Mouse (Mus musculus) hindbrain, embryonic 14.5 days (tissue): Measurements from ENCODE around the gene Med25. TPM values are rescaled to one million over a fixed set of nuclear protein-coding genes. Genes with fewer than 3 reads are reported as not detected.

Experiments used
- ATAC-seq: fragments of 200-750 bp; cut with Nextera tagmentation; 2 replicates; pipeline ENCODE4 v1.8.0; 2017; ENCODE audit warnings: moderate number of reproducible peaks, mild to moderate bottlenecking, moderate TSS enrichment, moderate library complexity; ENCODE audit not compliant: low FRiP score
- DNase-seq: peaks from one replicate; pipeline ENCODE4 v3.0.0-alpha.2; 2015; ENCODE audit warnings: low spot score
- H3K27ac ChIP-seq: fragments of 300-500 bp; sonication (generic); 2 replicates; pipeline ENCODE4 v1.5.1; 2014; ENCODE audit warnings: mild to moderate bottlenecking, moderate library complexity
- H3K27me3 ChIP-seq: fragments of 300-500 bp; sonication (generic); 2 replicates; pipeline ENCODE4 v1.6.1; 2014; ENCODE audit warnings: mild to moderate bottlenecking, low read length, mixed read lengths; ENCODE audit not compliant: control insufficient read depth, insufficient read depth
- H3K36me3 ChIP-seq: fragments of 300-500 bp; sonication (generic); replicated peaks from 2 replicates; pipeline ENCODE4 v1.6.1; 2014; ENCODE audit not compliant: control insufficient read depth, insufficient read depth
- H3K4me1 ChIP-seq: fragments of 300-500 bp; sonication (generic); replicated peaks from 2 replicates; pipeline ENCODE4 v1.6.1; 2014; ENCODE audit warnings: antibody characterized with exemption, low read length, mixed read lengths; ENCODE audit not compliant: control insufficient read depth, insufficient read depth
- H3K4me2 ChIP-seq: fragments of 300-500 bp; sonication (generic); replicated peaks from 2 replicates; pipeline ENCODE4 v1.6.1; 2014; ENCODE audit warnings: mild to moderate bottlenecking, moderate library complexity
- H3K4me3 ChIP-seq: fragments of 300-500 bp; sonication (generic); replicated peaks from 2 replicates; pipeline ENCODE4 v1.5.1; 2014; ENCODE audit warnings: mild to moderate bottlenecking, low read length
- H3K9ac ChIP-seq: fragments of 300-500 bp; sonication (generic); 2 replicates; pipeline ENCODE4 v1.6.1; 2014
- H3K9me3 ChIP-seq: fragments of 300-500 bp; sonication (generic); 2 replicates; pipeline ENCODE4 v1.6.1; 2016; ENCODE audit warnings: low read length; ENCODE audit not compliant: control insufficient read depth
- WGBS: fragments of 180-500 bp; shearing (Covaris S2); extraction: QIAGEN DNeasy Blood & Tissue Kit; methylation state at CpG from one replicate; pipeline ENCODE4 v1.1.7; 2014; 5-methylcytosine and 5-hydroxymethylcytosine counted together
- polyA plus RNA-seq: library from polyadenylated mRNA; unstranded; fragments of >200 nt; fragmentation: Nextera tagmentation; extraction: Ambion mirVana; gene quantifications from 2 replicates; pipeline ENCODE4 v1.2.1, GENCODE M21; 2014

Med25 gene
- polyA plus RNA-seq, 1 experiment from 2014 or later = 90.6 TPM

DNA sequence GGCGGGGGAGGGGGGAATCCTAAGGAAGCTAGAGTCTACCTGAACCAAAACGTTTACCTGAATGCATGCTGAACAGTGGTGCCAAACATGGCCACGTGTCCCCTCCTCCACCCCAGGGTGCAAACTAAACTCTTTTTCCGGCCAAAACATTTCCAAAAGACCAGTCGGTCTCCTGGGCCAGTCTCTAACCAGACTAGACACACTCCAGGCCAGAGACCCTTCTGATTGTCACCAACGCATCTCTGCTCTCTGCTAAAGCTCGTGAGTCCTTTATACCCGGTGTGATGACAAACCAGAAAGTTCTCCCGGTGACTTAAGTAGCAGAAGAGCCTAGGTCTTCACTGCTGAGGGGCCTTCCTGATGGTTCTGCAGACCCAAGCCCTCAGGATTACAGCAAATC is 24.7 kb downstream of the Med25 start:
- ATAC-seq = no peak
- WGBS = 54% methylated on average over 9 of the region's 9 CpGs
- Histone ChIP-seq H3K36me3 (peaks cover 42% of the 10 kb centered on the region), H3K9me3 (no peaks in the 10 kb centered on the region), H3K4me2 (peak overlapping the region; percentile 89), H3K27ac (no peak overlapping the region), H3K4me1 (peaks cover 37% of the 10 kb centered on the region), H3K9ac (peak overlapping the region; percentile 100), H3K4me3 (peak overlapping the region; percentile 96), H3K27me3 (no peaks in the 10 kb centered on the region)
- DNase-seq = no peak

DNA sequence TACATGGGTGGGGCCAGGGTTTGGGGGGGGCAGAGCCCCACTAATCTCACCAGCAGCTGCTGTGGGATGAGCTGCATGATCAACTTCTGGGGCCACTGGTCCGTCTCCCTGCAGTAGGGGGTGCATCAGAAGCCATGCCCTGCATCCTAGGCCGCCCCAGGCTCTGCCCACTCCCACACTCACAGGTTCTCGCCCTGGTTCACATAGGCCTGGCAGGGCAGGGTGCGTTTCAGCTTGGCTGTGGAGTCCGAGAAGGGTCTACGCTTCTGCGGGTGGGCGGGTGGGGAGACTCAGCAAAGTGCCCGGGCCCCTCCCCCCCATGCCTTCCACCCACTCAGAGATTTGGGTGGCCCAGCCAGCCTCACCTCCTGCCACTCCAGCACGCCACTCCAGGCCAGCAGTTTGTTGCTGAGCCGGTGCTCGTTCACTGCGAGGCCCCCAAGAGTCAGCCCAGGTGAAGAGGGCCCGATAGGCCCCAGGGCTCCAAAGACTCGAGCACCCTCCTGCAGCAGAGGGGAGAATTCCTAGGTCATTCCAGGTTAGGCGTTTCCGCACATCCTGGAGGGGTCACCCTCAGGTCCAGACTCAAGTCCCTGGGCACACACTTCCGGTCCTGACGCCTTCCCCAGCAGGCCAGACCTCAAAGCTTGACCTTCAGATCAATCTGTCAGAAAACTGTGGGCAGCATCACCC is 25.4 kb downstream of the Med25 start:
- Histone ChIP-seq H3K9me3 (no peaks in the 10 kb centered on the region), H3K36me3 (peaks cover 48% of the 10 kb centered on the region), H3K4me1 (peaks cover 37% of the 10 kb centered on the region), H3K4me2 (peak overlapping the region; percentile 89), H3K4me3 (peak overlapping the region; percentile 96), H3K27me3 (no peaks in the 10 kb centered on the region), H3K27ac (no peak overlapping the region), H3K9ac (peak overlapping the region; percentile 100)
- WGBS = 67% methylated on average over 18 of the region's 19 CpGs
- ATAC-seq = no peak
- no peak for DNase-seq

DNA sequence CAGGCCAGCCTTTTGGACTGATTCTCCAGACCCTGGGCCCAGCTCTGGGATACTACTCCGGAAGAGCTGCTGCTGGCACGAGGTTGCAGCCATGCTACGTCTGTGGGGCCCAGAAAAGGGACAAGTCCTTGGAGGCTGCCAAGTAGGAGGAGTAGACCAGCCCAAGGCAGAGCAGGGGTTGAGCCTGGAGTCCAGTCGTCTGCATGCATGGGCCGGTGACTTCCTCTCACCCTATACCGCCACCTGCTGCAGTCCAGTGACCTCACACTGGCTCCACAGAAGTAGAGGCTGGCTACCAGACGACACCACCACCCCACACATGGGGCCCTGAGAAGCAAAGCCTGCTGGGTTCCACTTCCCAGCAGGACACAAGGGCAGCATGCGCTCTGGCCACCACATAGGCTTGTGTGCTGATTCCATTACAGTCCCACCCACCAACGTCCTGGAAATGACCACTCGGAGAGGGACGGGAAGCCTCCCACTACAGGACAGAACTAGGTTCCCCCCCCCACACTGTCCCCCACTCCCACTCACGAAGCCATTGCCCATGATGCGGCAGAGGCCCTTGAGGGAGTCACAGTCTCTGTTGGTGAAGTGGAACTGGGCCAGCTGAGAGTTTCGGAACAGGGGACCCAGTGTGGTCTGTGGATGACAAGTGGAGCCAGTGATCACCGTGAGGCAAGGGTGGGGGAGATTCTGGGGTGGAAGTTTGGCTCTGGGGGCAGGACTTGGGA is 26.1 kb downstream of the Med25 start:
- peak overlapping the region; percentile 96; the same call in 1 of the 2 replicates for H3K4me3 ChIP-seq
- H3K4me2 ChIP-seq = peak overlapping the region; percentile 89
- DNase-seq (peak; percentile 54), ATAC-seq (no peak)
- 0 out of 2 replicates have a peak overlapping the region, but pooled peaks have one; percentile 11 for H3K27ac ChIP-seq
- peaks cover 37% of the 10 kb centered on the region for H3K4me1 ChIP-seq
- H3K36me3 ChIP-seq = peaks cover 55% of the 10 kb centered on the region
- WGBS = 61% methylated on average over 15 of the region's 15 CpGs
- H3K9me3 ChIP-seq = no peaks in the 10 kb centered on the region
- H3K27me3 ChIP-seq = no peaks in the 10 kb centered on the region
- peak overlapping the region; percentile 44 for H3K9ac ChIP-seq

DNA sequence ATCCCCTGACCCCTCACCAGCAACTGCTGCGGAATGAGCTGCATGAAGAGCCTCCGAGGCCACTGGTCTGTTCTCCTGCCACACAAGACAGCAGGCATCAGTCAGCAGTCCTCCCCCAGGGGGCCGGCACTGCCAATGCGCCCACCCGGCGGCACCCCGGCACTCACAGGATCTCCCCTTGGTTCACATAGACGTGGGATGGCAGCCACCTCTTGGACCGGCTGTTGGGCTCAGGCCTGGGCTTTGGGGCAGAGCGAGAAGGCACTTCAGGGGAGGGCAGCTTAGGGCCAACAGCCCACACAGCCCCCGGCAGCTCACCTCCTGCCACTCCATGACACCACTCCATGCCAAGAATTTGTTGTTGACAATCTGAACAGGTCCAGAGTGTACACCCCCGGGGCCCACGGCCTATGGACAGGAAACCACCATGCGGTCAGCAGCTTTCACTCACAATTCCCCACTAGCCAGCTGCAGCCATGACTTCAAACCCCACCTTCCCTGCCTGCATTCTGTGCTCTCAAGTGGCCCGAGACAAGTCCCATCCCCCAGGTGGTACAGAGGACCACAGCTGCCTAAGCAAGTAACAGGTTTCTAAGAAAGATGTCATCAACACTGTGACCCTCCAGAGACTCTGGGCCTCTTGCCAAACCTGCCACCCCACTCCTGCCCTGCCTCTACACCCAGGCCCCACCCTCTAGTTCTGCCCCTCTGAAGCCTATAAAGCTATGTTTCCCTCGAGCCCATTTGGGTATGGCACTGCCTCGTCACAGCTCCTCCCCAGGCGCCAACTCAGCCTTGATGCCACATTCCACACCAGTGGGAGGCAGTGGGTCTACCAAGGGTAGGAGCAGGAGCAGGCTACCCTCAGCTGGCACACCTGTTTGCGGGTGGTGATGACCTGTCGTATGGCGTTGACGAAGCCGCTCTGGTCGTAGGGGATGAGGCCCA is 27.6 kb downstream of the Med25 start:
- WGBS = 82% methylated on average over 24 of the region's 24 CpGs
- DNase-seq (no peak), ATAC-seq (no peak)
- H3K4me3 ChIP-seq = no peak overlapping the region
- 0 out of 2 replicates have a peak overlapping the region, but pooled peaks have one; percentile 89 for H3K4me2 ChIP-seq
- peaks cover 30% of the 10 kb centered on the region for H3K4me1 ChIP-seq
- peaks cover 61% of the 10 kb centered on the region for H3K36me3 ChIP-seq
- H3K27me3 ChIP-seq = no peaks in the 10 kb centered on the region
- H3K9ac ChIP-seq = no peak overlapping the region
- no peaks in the 10 kb centered on the region for H3K9me3 ChIP-seq
- H3K27ac ChIP-seq = no peak overlapping the region

DNA sequence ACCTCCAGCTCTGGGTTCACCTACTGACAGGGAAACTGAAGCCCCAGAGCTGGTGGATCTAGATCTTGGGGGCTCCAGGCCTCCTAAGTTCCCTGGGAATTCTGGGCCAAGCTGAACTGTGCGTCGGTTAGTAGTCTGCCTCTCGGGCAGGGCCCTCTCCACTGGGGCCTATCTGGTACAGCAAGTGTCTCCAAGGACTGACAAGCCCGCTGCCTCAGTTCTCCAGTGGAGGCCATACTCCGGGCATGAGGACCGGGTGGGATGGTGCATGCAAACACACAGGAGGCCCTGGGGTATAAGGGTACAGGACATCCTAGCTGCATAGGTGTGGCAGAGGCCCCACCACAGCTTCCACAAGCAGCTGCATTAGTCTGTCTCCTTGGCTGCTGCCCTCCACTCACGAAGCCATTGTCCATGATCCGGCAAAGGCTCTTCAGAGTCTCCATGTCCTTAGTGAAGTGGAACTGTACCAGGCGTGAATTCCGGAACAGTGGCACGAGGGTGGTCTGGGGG is 28.5 kb downstream of the Med25 start:
- H3K9me3 ChIP-seq = no peaks in the 10 kb centered on the region
- H3K4me2 ChIP-seq = no peak overlapping the region
- H3K36me3 ChIP-seq = peaks cover 61% of the 10 kb centered on the region
- H3K9ac ChIP-seq = no peak overlapping the region
- H3K27ac ChIP-seq = no peak overlapping the region
- H3K4me1 ChIP-seq = peaks cover 30% of the 10 kb centered on the region
- H3K4me3 ChIP-seq = no peak overlapping the region
- no peak for ATAC-seq
- DNase-seq = no peak
- H3K27me3 ChIP-seq = no peaks in the 10 kb centered on the region
- 85% methylated on average over 11 of the region's 11 CpGs for WGBS

DNA sequence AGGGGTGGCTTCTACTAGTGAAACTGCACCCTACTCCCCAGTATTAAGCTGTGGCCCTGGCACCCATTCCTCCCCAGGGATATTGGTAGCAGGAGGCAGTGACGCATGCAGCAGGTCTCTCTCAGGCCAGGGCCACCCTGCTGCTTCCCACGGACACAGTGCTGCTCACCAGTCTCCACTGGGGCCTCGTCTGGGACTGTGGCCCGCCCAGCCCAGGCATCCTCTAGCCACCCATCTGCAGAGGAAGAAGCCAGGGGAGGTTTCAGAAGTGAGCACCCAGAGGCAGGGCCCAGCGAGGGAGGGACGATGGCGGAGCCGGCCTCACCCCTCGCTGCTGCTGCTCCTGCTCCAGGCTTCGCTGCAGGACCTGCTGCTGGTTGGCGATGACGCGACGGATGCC is 29.3 kb downstream of the Med25 start:
- ATAC-seq (no peak), DNase-seq (no peak)
- no peak overlapping the region for H3K4me2 ChIP-seq
- H3K27ac ChIP-seq = no peak overlapping the region
- peaks cover 33% of the 10 kb centered on the region for H3K4me1 ChIP-seq
- H3K27me3 ChIP-seq = no peaks in the 10 kb centered on the region
- H3K36me3 ChIP-seq = peaks cover 61% of the 10 kb centered on the region
- WGBS = 88% methylated on average over 14 of the region's 14 CpGs
- no peaks in the 10 kb centered on the region for H3K9me3 ChIP-seq
- no peak overlapping the region for H3K4me3 ChIP-seq
- no peak overlapping the region for H3K9ac ChIP-seq

DNA sequence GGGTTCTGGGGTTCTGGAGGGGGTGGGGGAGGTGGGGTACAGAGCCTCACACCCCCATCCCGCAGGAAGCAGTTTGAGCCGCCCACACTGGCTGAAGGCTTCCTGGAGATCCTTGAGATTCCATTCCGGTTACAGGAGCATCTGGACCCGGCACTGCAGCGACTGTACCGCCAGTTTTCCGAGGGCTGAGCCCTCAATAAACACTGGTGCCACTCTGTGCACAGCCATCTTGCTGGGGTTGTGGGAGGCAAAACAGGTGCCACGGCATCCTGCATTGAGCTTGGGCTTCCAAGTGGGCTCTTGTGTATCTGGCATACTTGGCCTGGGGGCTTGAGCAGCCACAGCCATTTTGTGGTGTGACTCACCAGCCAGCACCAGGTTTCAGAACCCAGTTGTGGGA is 30.1 kb downstream of the Med25 start:
- Histone ChIP-seq H3K4me1 (peaks cover 33% of the 10 kb centered on the region), H3K36me3 (peaks cover 61% of the 10 kb centered on the region), H3K9ac (no peak overlapping the region), H3K9me3 (no peaks in the 10 kb centered on the region), H3K27me3 (no peaks in the 10 kb centered on the region), H3K4me3 (no peak overlapping the region), H3K4me2 (no peak overlapping the region), H3K27ac (no peak overlapping the region)
- no peak for ATAC-seq
- 89% methylated on average over 8 of the region's 8 CpGs for WGBS
- DNase-seq = no peak

DNA sequence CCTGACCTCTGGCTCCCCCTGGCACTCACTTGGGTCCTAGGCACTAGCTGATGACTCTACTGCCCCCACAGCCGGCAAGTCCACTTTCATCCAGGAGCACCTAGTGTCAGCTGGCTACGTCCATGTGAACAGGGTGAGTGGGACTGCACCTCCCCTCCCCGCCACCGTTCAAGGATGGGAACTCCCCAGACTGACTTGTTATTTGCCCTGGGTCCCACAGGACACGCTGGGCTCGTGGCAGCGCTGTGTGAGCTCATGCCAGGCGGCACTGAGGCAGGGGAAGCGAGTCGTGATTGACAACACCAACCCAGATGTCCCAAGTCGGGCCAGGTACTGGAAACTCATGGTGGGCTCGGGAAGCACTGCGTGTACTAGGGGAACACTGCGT is 31.1 kb downstream of the Med25 start:
- DNase-seq (no peak), ATAC-seq (no peak)
- Histone ChIP-seq H3K4me2 (no peak overlapping the region), H3K9ac (no peak overlapping the region), H3K36me3 (peaks cover 55% of the 10 kb centered on the region), H3K9me3 (no peaks in the 10 kb centered on the region), H3K4me1 (peaks cover 27% of the 10 kb centered on the region), H3K27ac (no peak overlapping the region), H3K27me3 (no peaks in the 10 kb centered on the region), H3K4me3 (no peak overlapping the region)
- WGBS = 74% methylated on average over 14 of the region's 14 CpGs
